Mouse (Mus musculus): ENCODE results near the gene Ppp1r26. TPM values are rescaled to one million over a fixed set of nuclear protein-coding genes. Genes with fewer than 3 reads are reported as not detected.
A peak's percentile ranks its signal among the peaks of the same experiment; 100 is the strongest.

Gene Ppp1r26
- total RNA-seq (2021) = 10 to 100 TPM; 14.5 to 17.3 TPM
- long read RNA-seq, experiment 1, partial matches to known transcripts = 5 of 10 reads
- long read RNA-seq, experiment 1, other reads (novel, unspliced or antisense) = 2 of 10 reads
- long read RNA-seq, experiment 2, partial matches to known transcripts = 0 of 10 reads
- long read RNA-seq, experiment 2, other reads (novel, unspliced or antisense) = 8 of 10 reads

- DNase-seq (ENCODE audit: low spot score in 2 of 2) = peak in 1 of 2 experiments; percentile 46
- Histone ChIP-seq H3K27ac (peak within 1 kb of the TSS; percentile 84), H3K4me3 (peak within 1 kb of the TSS; percentile 71)
- no peak for TF ChIP-seq CTCF (conservative IDR thresholded peaks at IDR 0.05)
Measured at GRCm38 (mm10) chr2:28446515-28447314, at the start of gene Ppp1r26. TSS of gene Ppp1r26 (plus strand) at chr2:28446800.

GRCm38 (mm10) chr2:28396928-28397327, 49.7 kb upstream of the Ppp1r26 start:
- DNase-seq (ENCODE audit: low spot score in 2 of 2) = no peak
- no peak for TF ChIP-seq CTCF (conservative IDR thresholded peaks at IDR 0.05)
- H3K27ac ChIP-seq = no peak overlapping the region
- no peak overlapping the region for H3K4me3 ChIP-seq

- no peak for TF ChIP-seq CTCF (conservative IDR thresholded peaks at IDR 0.05)
- no peak for DNase-seq (ENCODE audit: low spot score in 2 of 2)
- Histone ChIP-seq H3K4me3 (no peak overlapping the region), H3K27ac (no peak overlapping the region)
Measured at GRCm38 (mm10) chr2:28397417-28398119, 49.0 kb upstream of the Ppp1r26 start.

- Histone ChIP-seq H3K27ac (peak overlapping the region; percentile 14; the same call in 1 of the 2 replicates), H3K4me3 (no peak overlapping the region)
- DNase-seq (ENCODE audit: low spot score in 2 of 2) = no peak
- TF ChIP-seq CTCF (conservative IDR thresholded peaks at IDR 0.05) = no peak
Measured at GRCm38 (mm10) chr2:28401647-28402046, 45.0 kb upstream of the Ppp1r26 start.

GRCm38 (mm10) chr2:28402128-28402527, 44.5 kb upstream of the Ppp1r26 start:
- no peak overlapping the region for H3K4me3 ChIP-seq
- peak overlapping the region; percentile 14; the same call in 1 of the 2 replicates for H3K27ac ChIP-seq
- TF ChIP-seq CTCF (conservative IDR thresholded peaks at IDR 0.05) = no peak
- DNase-seq (ENCODE audit: low spot score in 2 of 2) = no peak

- no peak for DNase-seq (ENCODE audit: low spot score in 2 of 2)
- H3K4me3 ChIP-seq = no peak overlapping the region
- no peak overlapping the region for H3K27ac ChIP-seq
- TF ChIP-seq CTCF (conservative IDR thresholded peaks at IDR 0.05) = no peak
Measured at GRCm38 (mm10) chr2:28407796-28408195, 38.8 kb upstream of the Ppp1r26 start.

GRCm38 (mm10) chr2:28409144-28409543, 37.5 kb upstream of the Ppp1r26 start:
- no peak for TF ChIP-seq CTCF (conservative IDR thresholded peaks at IDR 0.05)
- H3K27ac ChIP-seq = peak overlapping the region; percentile 56
- no peak for DNase-seq (ENCODE audit: low spot score in 2 of 2)
- H3K4me3 ChIP-seq = no peak overlapping the region

GRCm38 (mm10) chr2:28409566-28409965, 37.0 kb upstream of the Ppp1r26 start:
- DNase-seq (ENCODE audit: low spot score in 2 of 2) = no peak
- no peak for TF ChIP-seq CTCF (conservative IDR thresholded peaks at IDR 0.05)
- H3K4me3 ChIP-seq = no peak overlapping the region
- H3K27ac ChIP-seq = peak overlapping the region; percentile 56

- Histone ChIP-seq H3K4me3 (no peak overlapping the region), H3K27ac (peak overlapping the region; percentile 93)
- TF ChIP-seq CTCF (conservative IDR thresholded peaks at IDR 0.05) = no peak
- DNase-seq (ENCODE audit: low spot score in 2 of 2) = peak; percentile 91 to 94
Measured at GRCm38 (mm10) chr2:28412936-28413335, 33.7 kb upstream of the Ppp1r26 start.

GRCm38 (mm10) chr2:28414116-28414756, 32.4 kb upstream of the Ppp1r26 start:
- no peak overlapping the region for H3K4me3 ChIP-seq
- no peak for DNase-seq (ENCODE audit: low spot score in 2 of 2)
- peak overlapping the region; percentile 93 for H3K27ac ChIP-seq
- TF ChIP-seq CTCF (conservative IDR thresholded peaks at IDR 0.05) = no peak

GRCm38 (mm10) chr2:28414757-28415137, 31.9 kb upstream of the Ppp1r26 start:
- no peak for TF ChIP-seq CTCF (conservative IDR thresholded peaks at IDR 0.05)
- Histone ChIP-seq H3K4me3 (no peak overlapping the region), H3K27ac (peak overlapping the region; percentile 93)
- no peak for DNase-seq (ENCODE audit: low spot score in 2 of 2)

GRCm38 (mm10) chr2:28415387-28416024, 31.1 kb upstream of the Ppp1r26 start:
- peak; percentile 50 to 71 for DNase-seq (ENCODE audit: low spot score in 2 of 2)
- Histone ChIP-seq H3K27ac (peak overlapping the region; percentile 93), H3K4me3 (no peak overlapping the region)
- TF ChIP-seq CTCF (conservative IDR thresholded peaks at IDR 0.05) = no peak

All from layer of hippocampus, adult 2 months (tissue).